Mouse (Mus musculus): ENCODE measurements around the gene Itgb5. TPM values are rescaled to one million over a fixed set of nuclear protein-coding genes. Genes with fewer than 3 reads are reported as not detected.

Itgb5 gene
- polyA plus RNA-seq, 1 experiment from 2014 or later = 29.4 TPM

DNA sequence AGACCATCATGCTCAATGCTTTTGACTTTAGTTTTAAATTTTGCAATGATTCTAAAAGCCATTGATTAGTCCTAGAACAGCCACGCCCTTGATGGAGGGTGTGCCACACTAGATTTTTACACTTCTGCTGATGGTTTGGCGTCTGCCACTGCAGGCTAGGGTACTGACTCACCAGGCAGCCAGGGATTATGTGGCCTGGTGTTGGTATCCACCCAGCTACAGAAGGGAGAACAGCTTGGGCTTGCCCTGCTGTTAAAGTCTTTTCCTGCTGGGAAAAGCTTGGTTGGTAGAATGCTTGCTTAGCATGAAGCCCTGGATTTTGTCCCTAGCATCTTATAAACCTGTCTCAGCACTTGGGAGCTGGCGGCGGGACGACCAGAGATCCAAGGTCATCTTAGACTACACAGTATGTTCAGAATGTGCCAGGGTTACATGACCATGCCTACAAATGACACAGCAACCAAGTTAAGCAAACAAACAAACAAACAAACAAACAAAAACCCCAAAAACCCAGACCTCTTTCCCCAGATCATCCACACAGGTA lies 33.8 kb downstream of the Itgb5 start:
- no peak overlapping the region for H3K4me3 ChIP-seq (ENCODE audit: low read length)
- H3K4me2 ChIP-seq (ENCODE audit: low read depth, low read length) = no peak overlapping the region
- WGBS = 75% methylated on average over 5 of the region's 5 CpGs
- H3K4me1 ChIP-seq (ENCODE audit: control insufficient read depth, insufficient read depth, low read length) = peaks cover 21% of the 10 kb centered on the region
- H3K27ac ChIP-seq (ENCODE audit: low read length) = no peak overlapping the region
- no peaks in the 10 kb centered on the region for H3K27me3 ChIP-seq (ENCODE audit: control insufficient read depth, insufficient read depth, low read length)
- H3K9me3 ChIP-seq (replicated peaks; ENCODE audit: control insufficient read depth, low read length) = no peaks in the 10 kb centered on the region
- no peaks in the 10 kb centered on the region; the same call in 1 of the 2 replicates for H3K36me3 ChIP-seq (ENCODE audit: control insufficient read depth, insufficient read depth)
- no peak overlapping the region for H3K9ac ChIP-seq (ENCODE audit: low read length)
- no peak for ATAC-seq (replicated peaks; ENCODE audit: extremely low read depth, insufficient read depth, low FRiP score)

DNA sequence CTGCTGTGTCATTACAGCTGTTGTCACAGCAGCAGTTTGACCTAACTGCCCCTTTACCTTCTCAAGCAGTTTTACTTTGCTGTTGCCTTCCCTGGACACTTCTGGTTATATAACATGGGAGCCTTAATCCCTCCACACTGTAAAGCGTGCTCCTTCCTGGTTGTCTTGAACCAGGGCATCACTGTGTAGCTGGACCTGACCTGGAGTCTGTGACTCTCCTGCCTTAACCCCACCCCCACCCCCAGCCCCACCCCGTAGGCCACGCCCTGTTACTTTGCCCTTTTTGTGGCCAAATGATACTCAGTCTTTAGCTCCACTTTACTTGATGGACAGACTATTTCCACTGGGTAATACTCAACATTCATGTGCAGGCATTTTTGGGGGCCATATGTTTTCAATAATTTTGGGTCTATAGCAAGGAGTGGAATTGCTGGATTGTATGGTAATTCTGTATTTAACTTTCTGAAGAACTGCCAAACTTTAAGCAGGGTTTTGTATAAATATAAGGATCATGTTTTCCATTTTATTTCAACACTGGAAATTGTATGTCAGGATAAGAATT lies 40.8 kb downstream of the Itgb5 start:
- WGBS = 80% methylated on average over 3 of the region's 3 CpGs
- Histone ChIP-seq H3K4me2 (ENCODE audit: low read depth, low read length) (no peak overlapping the region), H3K27me3 (ENCODE audit: control insufficient read depth, insufficient read depth, low read length) (no peaks in the 10 kb centered on the region), H3K27ac (ENCODE audit: low read length) (no peak overlapping the region), H3K36me3 (ENCODE audit: control insufficient read depth, insufficient read depth) (no peaks in the 10 kb centered on the region; the same call in 1 of the 2 replicates), H3K9me3 (replicated peaks; ENCODE audit: control insufficient read depth, low read length) (no peaks in the 10 kb centered on the region), H3K4me3 (ENCODE audit: low read length) (no peak overlapping the region), H3K4me1 (ENCODE audit: control insufficient read depth, insufficient read depth, low read length) (peaks cover 19% of the 10 kb centered on the region), H3K9ac (ENCODE audit: low read length) (no peak overlapping the region)
- ATAC-seq (replicated peaks; ENCODE audit: extremely low read depth, insufficient read depth, low FRiP score) = no peak

GRCm38 (mm10) chr16:33870988-33871758 lies 41.7 kb downstream of the Itgb5 start:
- no peak overlapping the region for H3K9ac ChIP-seq (ENCODE audit: low read length)
- 79% methylated on average over 13 of the region's 13 CpGs for WGBS
- H3K4me1 ChIP-seq (ENCODE audit: control insufficient read depth, insufficient read depth, low read length) = peaks cover 19% of the 10 kb centered on the region

DNA sequence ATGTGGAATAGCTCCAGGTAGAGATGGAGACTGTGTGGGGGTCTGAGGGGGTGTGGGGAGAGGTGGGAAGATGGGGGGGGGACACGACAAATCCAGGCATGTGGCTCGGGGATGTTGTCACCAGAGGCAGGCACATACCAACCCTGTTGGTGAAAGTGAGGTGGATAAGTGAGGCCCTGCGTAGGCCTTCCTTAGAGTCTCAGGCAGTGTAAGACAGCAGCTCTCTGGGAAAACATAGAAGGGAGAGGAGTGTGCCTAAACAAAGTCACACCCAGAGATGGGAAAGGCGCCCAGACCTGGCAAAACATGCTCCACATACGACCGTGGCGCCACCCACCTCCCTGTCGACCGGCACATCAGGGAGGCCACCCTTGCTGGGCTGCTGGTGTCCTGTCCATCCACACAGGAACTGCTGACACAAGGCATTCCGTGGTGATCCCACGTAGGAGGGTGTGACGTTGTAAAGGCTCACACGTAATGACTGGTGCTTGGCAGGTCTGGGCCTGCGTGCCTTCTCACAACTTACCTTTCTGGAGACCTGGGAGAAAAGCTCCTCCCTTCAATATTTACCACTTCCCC lies 42.5 kb downstream of the Itgb5 start:
- H3K27ac ChIP-seq (ENCODE audit: low read length) = peak overlapping the region; percentile 23; the same call in 1 of the 2 replicates
- H3K9ac ChIP-seq (ENCODE audit: low read length) = no peak overlapping the region
- H3K4me1 ChIP-seq (ENCODE audit: control insufficient read depth, insufficient read depth, low read length) = peaks cover 22% of the 10 kb centered on the region
- no peak overlapping the region for H3K4me2 ChIP-seq (ENCODE audit: low read depth, low read length)
- H3K36me3 ChIP-seq (ENCODE audit: control insufficient read depth, insufficient read depth) = no peaks in the 10 kb centered on the region; the same call in 1 of the 2 replicates
- 58% methylated on average over 14 of the region's 14 CpGs for WGBS
- H3K9me3 ChIP-seq (replicated peaks; ENCODE audit: control insufficient read depth, low read length) = no peaks in the 10 kb centered on the region
- no peak overlapping the region for H3K4me3 ChIP-seq (ENCODE audit: low read length)
- H3K27me3 ChIP-seq (ENCODE audit: control insufficient read depth, insufficient read depth, low read length) = no peaks in the 10 kb centered on the region
- ATAC-seq (replicated peaks; ENCODE audit: extremely low read depth, insufficient read depth, low FRiP score) = no peak

More at GRCm38 (mm10) chr16:33870988-33871758, 41.7 kb downstream of the Itgb5 start:
- ATAC-seq (replicated peaks; ENCODE audit: extremely low read depth, insufficient read depth, low FRiP score) = no peak
- Histone ChIP-seq H3K4me3 (ENCODE audit: low read length) (no peak overlapping the region), H3K36me3 (ENCODE audit: control insufficient read depth, insufficient read depth) (no peaks in the 10 kb centered on the region; the same call in 1 of the 2 replicates), H3K27ac (ENCODE audit: low read length) (no peak overlapping the region), H3K27me3 (ENCODE audit: control insufficient read depth, insufficient read depth, low read length) (no peaks in the 10 kb centered on the region), H3K4me2 (ENCODE audit: low read depth, low read length) (no peak overlapping the region), H3K9me3 (replicated peaks; ENCODE audit: control insufficient read depth, low read length) (no peaks in the 10 kb centered on the region)

GRCm38 (mm10) chr16:33873282-33873681 lies 43.8 kb downstream of the Itgb5 start:
- ATAC-seq (replicated peaks; ENCODE audit: extremely low read depth, insufficient read depth, low FRiP score) = no peak; the same call in 1 of the 2 replicates
- H3K4me3 ChIP-seq (ENCODE audit: low read length) = no peak overlapping the region
- peaks cover 35% of the 10 kb centered on the region for H3K4me1 ChIP-seq (ENCODE audit: control insufficient read depth, insufficient read depth, low read length)
- no peaks in the 10 kb centered on the region for H3K27me3 ChIP-seq (ENCODE audit: control insufficient read depth, insufficient read depth, low read length)
- H3K9me3 ChIP-seq (replicated peaks; ENCODE audit: control insufficient read depth, low read length) = no peaks in the 10 kb centered on the region
- peak overlapping the region; percentile 14; the same call in 1 of the 2 replicates for H3K9ac ChIP-seq (ENCODE audit: low read length)
- WGBS = 26% methylated on average over 7 of the region's 7 CpGs
- no peak overlapping the region for H3K4me2 ChIP-seq (ENCODE audit: low read depth, low read length)
- no peaks in the 10 kb centered on the region; the same call in 1 of the 2 replicates for H3K36me3 ChIP-seq (ENCODE audit: control insufficient read depth, insufficient read depth)
- H3K27ac ChIP-seq (ENCODE audit: low read length) = peak overlapping the region; percentile 66

- Histone ChIP-seq H3K36me3 (ENCODE audit: control insufficient read depth, insufficient read depth) (no peaks in the 10 kb centered on the region), H3K9me3 (replicated peaks; ENCODE audit: control insufficient read depth, low read length) (no peaks in the 10 kb centered on the region), H3K4me3 (ENCODE audit: low read length) (no peak overlapping the region), H3K9ac (ENCODE audit: low read length) (no peak overlapping the region), H3K27me3 (ENCODE audit: control insufficient read depth, insufficient read depth, low read length) (no peaks in the 10 kb centered on the region), H3K27ac (ENCODE audit: low read length) (peak overlapping the region; percentile 40), H3K4me2 (ENCODE audit: low read depth, low read length) (no peak overlapping the region), H3K4me1 (ENCODE audit: control insufficient read depth, insufficient read depth, low read length) (peaks cover 54% of the 10 kb centered on the region)
- WGBS = 49% methylated on average over 6 of the region's 6 CpGs
- no peak for ATAC-seq (replicated peaks; ENCODE audit: extremely low read depth, insufficient read depth, low FRiP score)
Observed at GRCm38 (mm10) chr16:33878041-33878783, 48.7 kb downstream of the Itgb5 start.

DNA sequence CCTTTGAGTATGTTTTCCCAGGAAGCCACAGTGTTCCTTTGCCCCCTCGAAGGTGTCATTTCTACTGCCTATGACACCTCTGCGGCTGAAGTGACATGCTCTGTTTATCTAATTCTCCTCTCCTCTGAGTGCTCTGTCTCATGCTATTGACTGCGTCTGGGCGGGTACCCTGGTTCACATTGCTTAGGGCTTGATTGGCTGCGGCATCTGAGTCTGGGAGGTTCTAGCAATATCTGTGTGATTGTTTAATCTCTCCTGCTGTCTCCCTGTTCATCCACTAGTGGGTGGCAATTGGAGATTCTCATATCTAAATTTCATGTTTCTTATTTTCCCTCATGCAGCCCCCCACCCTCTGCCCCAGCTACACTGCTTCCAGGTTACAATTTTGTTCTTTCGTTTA lies 49.6 kb downstream of the Itgb5 start:
- H3K4me1 ChIP-seq (ENCODE audit: control insufficient read depth, insufficient read depth, low read length) = peaks cover 55% of the 10 kb centered on the region
- H3K36me3 ChIP-seq (ENCODE audit: control insufficient read depth, insufficient read depth) = no peaks in the 10 kb centered on the region
- H3K4me2 ChIP-seq (ENCODE audit: low read depth, low read length) = no peak overlapping the region
- H3K27me3 ChIP-seq (ENCODE audit: control insufficient read depth, insufficient read depth, low read length) = no peaks in the 10 kb centered on the region
- peak overlapping the region; percentile 14 for H3K27ac ChIP-seq (ENCODE audit: low read length)
- H3K4me3 ChIP-seq (ENCODE audit: low read length) = no peak overlapping the region
- no peaks in the 10 kb centered on the region for H3K9me3 ChIP-seq (replicated peaks; ENCODE audit: control insufficient read depth, low read length)
- H3K9ac ChIP-seq (ENCODE audit: low read length) = no peak overlapping the region
- 38% methylated on average over 6 of the region's 6 CpGs for WGBS
- no peak for ATAC-seq (replicated peaks; ENCODE audit: extremely low read depth, insufficient read depth, low FRiP score)

- H3K27ac ChIP-seq (ENCODE audit: low read length) = no peak overlapping the region
- H3K4me2 ChIP-seq (ENCODE audit: low read depth, low read length) = no peak overlapping the region
- no peak overlapping the region for H3K4me3 ChIP-seq (ENCODE audit: low read length)
- H3K4me1 ChIP-seq (ENCODE audit: control insufficient read depth, insufficient read depth, low read length) = peaks cover 60% of the 10 kb centered on the region
- H3K27me3 ChIP-seq (ENCODE audit: control insufficient read depth, insufficient read depth, low read length) = no peaks in the 10 kb centered on the region
- no peak overlapping the region for H3K9ac ChIP-seq (ENCODE audit: low read length)
- H3K9me3 ChIP-seq (replicated peaks; ENCODE audit: control insufficient read depth, low read length) = no peaks in the 10 kb centered on the region
- no peaks in the 10 kb centered on the region for H3K36me3 ChIP-seq (ENCODE audit: control insufficient read depth, insufficient read depth)
- no peak for ATAC-seq (replicated peaks; ENCODE audit: extremely low read depth, insufficient read depth, low FRiP score)
- 33% methylated on average over 4 of the region's 4 CpGs for WGBS
Observed at GRCm38 (mm10) chr16:33879556-33879955, 50.1 kb downstream of the Itgb5 start.

Measured in heart, embryonic 16.5 days (tissue).